Mouse (Mus musculus) stomach, embryonic 16.5 days (tissue): Measurements from ENCODE around the gene Olfr575. TPM values are rescaled to one million over a fixed set of nuclear protein-coding genes. Genes with fewer than 3 reads are reported as not detected.

Experiments
- ATAC-seq: fragments of 200-750 bp; cut with Nextera tagmentation; 2 replicates; pipeline ENCODE4 v1.8.0; 2017; ENCODE audit warnings: moderate number of reproducible peaks, moderate TSS enrichment; ENCODE audit not compliant: insufficient read depth, low FRiP score
- H3K27ac ChIP-seq: fragments of 300-500 bp; sonication (generic); 2 replicates; pipeline ENCODE4 v1.5.1; 2014; ENCODE audit warnings: low read length
- H3K27me3 ChIP-seq: fragments of 300-500 bp; sonication (generic); 2 replicates; pipeline ENCODE4 v1.6.1; 2014; ENCODE audit warnings: low read length, control low read depth, mixed read lengths; ENCODE audit not compliant: control insufficient read depth, insufficient read depth
- H3K36me3 ChIP-seq: fragments of 300-500 bp; sonication (generic); 2 replicates; pipeline ENCODE4 v1.6.1; 2014; ENCODE audit warnings: low read length; ENCODE audit not compliant: control insufficient read depth, insufficient read depth
- H3K4me1 ChIP-seq: fragments of 300-500 bp; sonication (generic); 2 replicates; pipeline ENCODE4 v1.6.1; 2014; ENCODE audit warnings: low read length, control low read depth, mixed read lengths; ENCODE audit not compliant: control insufficient read depth, insufficient read depth
- H3K4me2 ChIP-seq: fragments of 300-500 bp; sonication (generic); 2 replicates; pipeline ENCODE4 v1.6.1; 2014; ENCODE audit warnings: low read depth, low read length, mixed read lengths
- H3K4me3 ChIP-seq: fragments of 300-500 bp; sonication (generic); replicated peaks from 2 replicates; pipeline ENCODE4 v1.5.1; 2014; ENCODE audit warnings: mild to moderate bottlenecking, low read length
- H3K9ac ChIP-seq: fragments of 300-500 bp; sonication (generic); 2 replicates; pipeline ENCODE4 v1.6.1; 2014; ENCODE audit warnings: low read length
- H3K9me3 ChIP-seq: fragments of 300-500 bp; sonication (generic); replicated peaks from 2 replicates; pipeline ENCODE4 v1.6.1; 2016; ENCODE audit warnings: low read length, control low read depth; ENCODE audit not compliant: control insufficient read depth
- WGBS: fragments of 180-500 bp; shearing (Covaris S2); extraction: QIAGEN DNeasy Blood & Tissue Kit; methylation state at CpG from one replicate; pipeline ENCODE4 v1.1.7; 2014; 5-methylcytosine and 5-hydroxymethylcytosine counted together
- polyA plus RNA-seq: library from polyadenylated mRNA; unstranded; fragments of >200 nt; fragmentation: Nextera tagmentation; extraction: Ambion mirVana; gene quantifications from 2 replicates; pipeline ENCODE4 v1.2.1, GENCODE M21; 2015

Gene Olfr575
- polyA plus RNA-seq, 1 experiment from 2014 or later, result not detected

DNA sequence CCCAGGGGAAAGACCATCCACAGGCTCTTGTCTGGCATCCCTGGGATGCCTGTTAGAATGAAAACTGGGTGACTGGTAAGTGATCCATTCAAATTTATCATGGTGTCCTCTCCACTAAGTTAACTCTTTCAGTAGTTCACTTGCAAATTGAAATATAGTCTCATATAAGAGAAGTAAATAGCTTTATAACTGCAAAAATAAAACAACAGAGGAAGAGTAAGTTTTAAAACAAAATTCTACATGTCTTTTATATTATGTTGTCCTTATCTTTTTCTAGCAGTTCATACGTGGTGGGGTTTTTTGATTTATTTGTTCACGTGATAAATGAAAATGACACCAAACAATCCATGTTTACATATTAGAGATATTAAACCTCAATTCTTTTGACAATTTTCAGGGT lies 16.1 kb downstream of the Olfr575 start, which contains the start of gene Olfr573-ps1:
Olfr573-ps1 (minus strand) TSS at position 101 of the 400 bp plus-strand sequence.
- no peak within 1 kb of the TSS for H3K4me3 ChIP-seq
- no peaks in the 10 kb centered on the region for H3K9me3 ChIP-seq
- 73% methylated on average over 2 of the region's 2 CpGs for WGBS
- H3K4me1 ChIP-seq, result no peaks in the 10 kb centered on the region
- no peaks in the 10 kb centered on the region for H3K36me3 ChIP-seq
- H3K9ac ChIP-seq, result no peak within 1 kb of the TSS
- H3K4me2 ChIP-seq, result no peak within 1 kb of the TSS
- no peak for ATAC-seq
- no peak within 1 kb of the TSS for H3K27ac ChIP-seq
- no peaks in the 10 kb centered on the region for H3K27me3 ChIP-seq

- Histone ChIP-seq H3K9me3 (no peaks in the 10 kb centered on the region), H3K27me3 (no peaks in the 10 kb centered on the region), H3K27ac (no peak overlapping the region), H3K4me2 (no peak overlapping the region), H3K4me3 (no peak overlapping the region), H3K36me3 (no peaks in the 10 kb centered on the region), H3K4me1 (no peaks in the 10 kb centered on the region), H3K9ac (no peak overlapping the region)
- WGBS, result 59% methylated on average over 3 of the region's 3 CpGs
- no peak for ATAC-seq
These were observed 31.5 kb downstream of the Olfr575 start for GRCm38 (mm10) chr7:102927105-102927504.

GRCm38 (mm10) chr7:102924109-102924508 lies 34.5 kb downstream of the Olfr575 start, which contains the start of gene Olfr572:
Gene Olfr572 (plus strand): TSS chr7:102924409.
- no peaks in the 10 kb centered on the region for H3K9me3 ChIP-seq
- no peak within 1 kb of the TSS for H3K4me3 ChIP-seq
- WGBS, result 60% methylated on average over 1 of the region's 1 CpGs
- H3K9ac ChIP-seq, result no peak within 1 kb of the TSS
- H3K27ac ChIP-seq, result no peak within 1 kb of the TSS
- no peak for ATAC-seq
- H3K4me1 ChIP-seq, result no peaks in the 10 kb centered on the region
- H3K27me3 ChIP-seq, result no peaks in the 10 kb centered on the region
- H3K36me3 ChIP-seq, result no peaks in the 10 kb centered on the region
- H3K4me2 ChIP-seq, result no peak within 1 kb of the TSS

GRCm38 (mm10) chr7:102919632-102920031 lies 38.9 kb downstream of the Olfr575 start:
- no peaks in the 10 kb centered on the region for H3K27me3 ChIP-seq
- ATAC-seq, result no peak
- H3K4me3 ChIP-seq, result no peak overlapping the region
- no peaks in the 10 kb centered on the region for H3K4me1 ChIP-seq
- 10% methylated on average over 1 of the region's 1 CpGs for WGBS
- no peaks in the 10 kb centered on the region for H3K9me3 ChIP-seq
- H3K4me2 ChIP-seq, result no peak overlapping the region
- H3K27ac ChIP-seq, result no peak overlapping the region
- H3K9ac ChIP-seq, result no peak overlapping the region
- H3K36me3 ChIP-seq, result no peaks in the 10 kb centered on the region

GRCm38 (mm10) chr7:102917032-102917875 lies 41.3 kb downstream of the Olfr575 start, which contains the start of gene Olfr571:
Gene Olfr571 (minus strand): TSS chr7:102917536.
- ATAC-seq, result no peak
- H3K36me3 ChIP-seq, result no peaks in the 10 kb centered on the region
- no peak within 1 kb of the TSS for H3K27ac ChIP-seq
- no peak within 1 kb of the TSS for H3K4me3 ChIP-seq
- H3K27me3 ChIP-seq, result no peaks in the 10 kb centered on the region
- H3K9me3 ChIP-seq, result no peaks in the 10 kb centered on the region
- WGBS, result 48% methylated on average over 4 of the region's 4 CpGs
- H3K4me1 ChIP-seq, result no peaks in the 10 kb centered on the region
- H3K4me2 ChIP-seq, result no peak within 1 kb of the TSS
- no peak within 1 kb of the TSS for H3K9ac ChIP-seq

- 46% methylated on average over 5 of the region's 5 CpGs for WGBS
- Histone ChIP-seq H3K36me3 (no peaks in the 10 kb centered on the region), H3K4me3 (no peak overlapping the region), H3K4me2 (no peak overlapping the region), H3K9ac (no peak overlapping the region), H3K27me3 (no peaks in the 10 kb centered on the region), H3K27ac (no peak overlapping the region), H3K4me1 (no peaks in the 10 kb centered on the region), H3K9me3 (no peaks in the 10 kb centered on the region)
- no peak for ATAC-seq
These were observed 42.2 kb downstream of the Olfr575 start for GRCm38 (mm10) chr7:102916405-102916804.

- Histone ChIP-seq H3K27ac (no peak overlapping the region), H3K36me3 (no peaks in the 10 kb centered on the region), H3K9ac (no peak overlapping the region), H3K4me3 (no peak overlapping the region), H3K9me3 (no peaks in the 10 kb centered on the region), H3K4me1 (no peaks in the 10 kb centered on the region), H3K27me3 (no peaks in the 10 kb centered on the region), H3K4me2 (no peak overlapping the region)
- ATAC-seq, result no peak
- 13% methylated on average over 1 of the region's 1 CpGs for WGBS
These were observed 43.3 kb downstream of the Olfr575 start for GRCm38 (mm10) chr7:102915261-102915660.

Other genes with a start within 250 kb of the Olfr575 start
- gene Olfr33, start 239.7 kb downstream of the Olfr575 start, polyA plus RNA-seq, result not detected in 2 replicates
- not detected in 2 replicates for gene Olfr559, start 231.3 kb downstream of the Olfr575 start, polyA plus RNA-seq
- not detected in 2 replicates for gene Olfr560, start 199.4 kb downstream of the Olfr575 start, polyA plus RNA-seq
- 0.34 and 0.72 TPM in 2 replicates for gene Olfr78, start 199.3 kb downstream of the Olfr575 start, polyA plus RNA-seq
- gene Olfr561, start 187.6 kb downstream of the Olfr575 start, polyA plus RNA-seq, result not detected in 2 replicates
- gene Olfr564, start 155.3 kb downstream of the Olfr575 start, polyA plus RNA-seq, result not detected in 2 replicates
- not detected in 2 replicates for gene Olfr566, start 100.0 kb downstream of the Olfr575 start, polyA plus RNA-seq
- gene Olfr568, start 81.7 kb downstream of the Olfr575 start, polyA plus RNA-seq, result not detected in 2 replicates
- gene Olfr569, start 67.9 kb downstream of the Olfr575 start, polyA plus RNA-seq, result not detected in 2 replicates
- not detected in 2 replicates for gene Olfr570, start 64.2 kb downstream of the Olfr575 start, polyA plus RNA-seq
- not detected in 2 replicates for gene Olfr571, start 41.2 kb downstream of the Olfr575 start, polyA plus RNA-seq
- gene Olfr572, start 34.4 kb downstream of the Olfr575 start, polyA plus RNA-seq, result not detected in 2 replicates
- gene Olfr573-ps1, start 16.2 kb downstream of the Olfr575 start, polyA plus RNA-seq, result not detected in 2 replicates
- not detected in 2 replicates for gene Olfr574, start 10.3 kb downstream of the Olfr575 start, polyA plus RNA-seq
- gene Olfr576, start 3.9 kb upstream of the Olfr575 start, polyA plus RNA-seq, result not detected in 2 replicates
- gene Olfr577, start 17.2 kb upstream of the Olfr575 start, polyA plus RNA-seq, result not detected in 2 replicates
- gene Olfr578, start 30.5 kb upstream of the Olfr575 start, polyA plus RNA-seq, result not detected in 2 replicates
- gene Olfr582, start 79.2 kb upstream of the Olfr575 start, polyA plus RNA-seq, result not detected in 2 replicates
- gene Olfr583, start 92.5 kb upstream of the Olfr575 start, polyA plus RNA-seq, result not detected in 2 replicates
- not detected in 2 replicates for gene Olfr584, start 123.1 kb upstream of the Olfr575 start, polyA plus RNA-seq
- not detected in 2 replicates for gene Olfr585, start 138.9 kb upstream of the Olfr575 start, polyA plus RNA-seq
- not detected in 2 replicates for gene Olfr586, start 166.9 kb upstream of the Olfr575 start, polyA plus RNA-seq
- not detected in 2 replicates for gene Olfr588-ps1, start 182.1 kb upstream of the Olfr575 start, polyA plus RNA-seq
- not detected in 2 replicates for gene Olfr589, start 197.6 kb upstream of the Olfr575 start, polyA plus RNA-seq
- not detected in 2 replicates for gene Olfr591, start 219.6 kb upstream of the Olfr575 start, polyA plus RNA-seq
- not detected in 2 replicates for gene Olfr592, start 226.0 kb upstream of the Olfr575 start, polyA plus RNA-seq